ENCODE assay signal across 13 mouse cellular contexts in genomic region chr8:70684291-70684690, GRCm38 (mm10). TPM values are rescaled to one million over a fixed set of nuclear protein-coding genes. Genes with fewer than 3 reads are reported as not detected.
DNase-seq lines count a peak whose midpoint lies in the region; ATAC-seq and TF ChIP-seq lines count a peak whose summit lies in the region.
"Had no signal": no experiment of that assay in that cellular context is flagged by ENCODE, and none has a peak within 500 bp of the region (broad histone marks: within the 10 kb centered on the region; RNA-seq: fewer than 3 reads in every experiment).

No protein-coding gene starts in this region.

- H3K9me3 ChIP-seq in forebrain, postnatal 0 days (ENCODE audit: low read length) = no peaks in the 10 kb centered on the region
- H3K9me3 ChIP-seq: lung, embryonic 15.5 days; neural tube, embryonic 12.5 days had no signal

- H3K4me3 ChIP-seq in forebrain, postnatal 0 days (ENCODE audit: low read depth, low read length) = no peak overlapping the region
- H3K4me3 ChIP-seq: lung, embryonic 15.5 days; neural tube, embryonic 12.5 days had no signal

- H3K36me3 ChIP-seq in forebrain, postnatal 0 days (ENCODE audit: insufficient read depth) = peaks cover 6% of the 10 kb centered on the region
- H3K36me3 ChIP-seq: lung, embryonic 15.5 days had no signal

- peak; percentile 82 for DNase-seq in left cerebral cortex, adult 11 months (ENCODE audit: low spot score)
- DNase-seq in left cerebral cortex, postnatal 4 days = no peak
- DNase-seq in forebrain, postnatal 0 days = peak; percentile 43
- DNase-seq in left cerebral cortex, postnatal 14 days (ENCODE audit: low spot score in 2 of 2) = peak; percentile 82 to 92
- peak; percentile 89 to 93 for DNase-seq in right cerebral cortex, postnatal 36 days (ENCODE audit: low spot score in 2 of 2)
- no peak for DNase-seq in c-Kit-positive CD71-positive TER-119-positive erythroid progenitor cells, embryonic 14.5 days (ENCODE audit: low spot score)
- DNase-seq in ovary, postnatal 36 days (ENCODE audit: low spot score) = no peak
- DNase-seq in ovary, postnatal 10 days (ENCODE audit: low spot score) = no peak
- DNase-seq: heart, postnatal 14 days; thymus, adult 2 months had no signal

- intact Hi-C loops in left cerebral cortex, postnatal 4 days (cut with DNase I) = no loop called here
- intact Hi-C loops in left cerebral cortex, postnatal 14 days (cut with DNase I) = no loop called here

- H3K9ac ChIP-seq in forebrain, postnatal 0 days = no peak overlapping the region
- H3K9ac ChIP-seq: lung, embryonic 15.5 days; neural tube, embryonic 12.5 days had no signal

- H3K4me1 ChIP-seq in forebrain, postnatal 0 days (ENCODE audit: insufficient read depth) = no peaks in the 10 kb centered on the region

- no peaks in the 10 kb centered on the region for H3K27me3 ChIP-seq in forebrain, postnatal 0 days (ENCODE audit: insufficient read depth, low read length)
- H3K27me3 ChIP-seq: lung, embryonic 15.5 days; neural tube, embryonic 12.5 days had no signal

- 39% methylated on average over 7 of the region's 7 CpGs for WGBS in forebrain, postnatal 0 days

- no peak for TF ChIP-seq CTCF in forebrain, postnatal 0 days (IDR thresholded peaks at IDR 0.05; ENCODE audit: low read depth)

- no peak overlapping the region for H3K27ac ChIP-seq in forebrain, postnatal 0 days (ENCODE audit: low read depth, low read length)
- H3K27ac ChIP-seq: lung, embryonic 15.5 days; neural tube, embryonic 12.5 days had no signal

- no peak overlapping the region for H3K4me2 ChIP-seq in forebrain, postnatal 0 days (ENCODE audit: low read depth)
- H3K4me2 ChIP-seq: lung, embryonic 15.5 days; neural tube, embryonic 12.5 days had no signal

- peak; percentile 84 for ATAC-seq in forebrain, postnatal 0 days

RNA-seq across cellular contexts. Expression of gene Lsm4, which starts 11.2 kb away (rescaled TPM):
- total RNA-seq in left cerebral cortex, postnatal 4 days (2021) = 10 to 100 TPM; 85.2 to 93.7 TPM
- 93.7 and 140 TPM in 2 replicates for total RNA-seq in forebrain, postnatal 0 days (2014; rRNA removed)
- 177 and 231 TPM in 2 replicates for polyA plus RNA-seq in forebrain, postnatal 0 days (2015; fragmentation: Nextera tagmentation; extraction: Ambion mirVana)
- total RNA-seq in left cerebral cortex, postnatal 14 days (2021) = 10 to 100 TPM; 64.3 to 69.7 TPM

RNA-seq across cellular contexts. Expression of gene Jund, which starts 14.5 kb away (rescaled TPM):
- total RNA-seq in left cerebral cortex, postnatal 4 days (2021) = 100 to 1,000 TPM; 146 to 158 TPM
- 333 and 392 TPM in 2 replicates for total RNA-seq in forebrain, postnatal 0 days (2014; rRNA removed)
- 108 and 114 TPM in 2 replicates for polyA plus RNA-seq in forebrain, postnatal 0 days (2015; fragmentation: Nextera tagmentation; extraction: Ambion mirVana)
- total RNA-seq in left cerebral cortex, postnatal 14 days (2021) = 100 to 1,000 TPM; 165 to 193 TPM

RNA-seq across cellular contexts. Expression of gene Iqcn, which starts 19.0 kb away (rescaled TPM):
- under 1 TPM; 0.40 to 0.50 TPM for total RNA-seq in left cerebral cortex, postnatal 4 days (2021)
- total RNA-seq in forebrain, postnatal 0 days (2014; rRNA removed) = 0.33 TPM in 1 of 2 replicates, not detected in the other
- 0.03 and 0.08 TPM in 2 replicates for polyA plus RNA-seq in forebrain, postnatal 0 days (2015; fragmentation: Nextera tagmentation; extraction: Ambion mirVana)
- total RNA-seq in left cerebral cortex, postnatal 14 days (2021) = under 1 TPM in 1 of 2 experiments, not detected in 1; 0.08 TPM
- polyA plus RNA-seq: G1E had no signal

RNA-seq across cellular contexts. Expression of gene Pgpep1, which starts 24.1 kb away (rescaled TPM):
- 10 to 100 TPM; 29.7 to 30.5 TPM for total RNA-seq in left cerebral cortex, postnatal 4 days (2021)
- total RNA-seq in forebrain, postnatal 0 days (2014; rRNA removed) = 22.1 and 23.8 TPM in 2 replicates
- polyA plus RNA-seq in forebrain, postnatal 0 days (2015; fragmentation: Nextera tagmentation; extraction: Ambion mirVana) = 22.1 and 26.1 TPM in 2 replicates
- 10 to 100 TPM; 14.8 to 19.0 TPM for total RNA-seq in left cerebral cortex, postnatal 14 days (2021)

RNA-seq across cellular contexts. Expression of gene Gm3336, which starts 34.1 kb away (rescaled TPM):
- total RNA-seq in left cerebral cortex, postnatal 4 days (2021) = not detected
- not detected in 2 replicates for total RNA-seq in forebrain, postnatal 0 days (2014; rRNA removed)
- polyA plus RNA-seq in forebrain, postnatal 0 days (2015; fragmentation: Nextera tagmentation; extraction: Ambion mirVana) = not detected in 2 replicates
- total RNA-seq in left cerebral cortex, postnatal 14 days (2021) = not detected
- total RNA-seq: heart, postnatal 14 days had no signal
- polyA plus RNA-seq: lung, embryonic 15.5 days; neural tube, embryonic 12.5 days had no signal

Comparison
In these comparisons a context has a peak if more than half of its experiments do, and no peak if none do; other contexts are left out.
1. DNase-seq: peak in left cerebral cortex, adult 11 months (single experiment), forebrain, postnatal 0 days (single experiment), left cerebral cortex, postnatal 14 days (2 of 2) and right cerebral cortex, postnatal 36 days (2 of 2); none in left cerebral cortex, postnatal 4 days (single experiment), c-Kit-positive CD71-positive TER-119-positive erythroid progenitor cells, embryonic 14.5 days (single experiment), ovary, postnatal 36 days (single experiment) and ovary, postnatal 10 days (single experiment).